Mouse (Mus musculus) bone marrow, adult 2 months (tissue): ENCODE data around the gene Apol10a. TPM values are rescaled to one million over a fixed set of nuclear protein-coding genes. Genes with fewer than 3 reads are reported as not detected.
"Not testable (repeated sequence)": the region's sequence is repeated elsewhere in the genome, so short reads cannot be mapped to it uniquely, and the experiment has no call there.

Source experiments
- H3K27ac ChIP-seq: fragments of 200-500 bp; 2 replicates; pipeline ENCODE4 v1.5.1; 2012; ENCODE audit warnings: low read depth, mild to moderate bottlenecking, control low read depth, inconsistent platforms, low read length; ENCODE audit not compliant: control insufficient read depth, poor library complexity, insufficient read depth
- H3K4me1 ChIP-seq: fragments of 200-500 bp; 2 replicates; pipeline ENCODE4 v1.6.1; 2011; ENCODE audit warnings: low read length; ENCODE audit not compliant: control insufficient read depth, insufficient read depth
- H3K4me3 ChIP-seq: fragments of 200-500 bp; replicated peaks from 2 replicates; pipeline ENCODE3; 2011; ENCODE audit warnings: mild to moderate bottlenecking, low read depth, low read length, control low read depth; ENCODE audit not compliant: control insufficient read depth
- CTCF ChIP-seq: fragments of 200-500 bp; IDR thresholded peaks from 2 replicates; pipeline ENCODE4 v1.5.1; 2011; ENCODE audit warnings: low read length, control low read depth; ENCODE audit not compliant: control insufficient read depth, insufficient read depth
- POLR2A ChIP-seq: fragments of 200-500 bp; IDR thresholded peaks from 2 replicates; pipeline ENCODE4 v1.6.1; 2011; ENCODE audit warnings: low read depth, mild to moderate bottlenecking, control low read depth, low read length, borderline replicate concordance; ENCODE audit not compliant: control insufficient read depth
- whole genome bisulfite sequencing: fragments of 180-500 bp; shearing (Covaris S2); methylation state at CpG from one replicate; pipeline ENCODE4 v1.1.7; 2018; 5-methylcytosine and 5-hydroxymethylcytosine counted together
- polyA plus RNA-seq: library from polyadenylated mRNA; stranded (reverse); fragments of >200 nt; gene quantifications from 2 replicates; pipeline ENCODE4 v1.2.4, GENCODE M21; 2011; ENCODE audit warnings: low replicate concordance; ENCODE audit not compliant: missing spikeins, insufficient read depth, insufficient read length

Gene Apol10a
- polyA plus RNA-seq, 1 experiment: 2.9 TPM

GRCm38 (mm10) chr15:77523186-77523843 is 46.5 kb downstream of the Apol10a start:
- H3K4me3 ChIP-seq, H3K4me1 ChIP-seq, H3K27ac ChIP-seq: not testable (repeated sequence)
- WGBS: 15% methylated on average over 6 of the region's 6 CpGs
- peak; percentile 35 for TF ChIP-seq CTCF

DNA sequence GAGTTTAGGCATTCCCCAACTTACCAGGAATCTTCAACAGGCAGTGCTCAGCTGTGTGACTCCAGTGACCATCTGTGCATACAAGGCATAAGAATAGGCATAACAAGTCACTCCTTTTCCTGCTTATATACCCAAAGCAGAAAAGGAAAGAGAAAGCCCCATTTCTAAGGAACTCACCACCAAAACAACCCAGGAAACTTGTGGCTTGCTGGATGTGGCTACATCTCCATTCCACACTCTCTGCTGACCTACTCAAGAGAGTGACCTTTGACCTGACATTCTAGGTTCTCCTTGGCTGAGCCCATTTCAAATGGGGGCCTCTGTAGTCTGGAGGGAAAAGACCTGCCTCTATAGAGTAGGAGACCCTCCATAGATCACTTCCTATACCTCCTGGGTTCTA is 56.4 kb downstream of the Apol10a start, which contains the start of gene Apol7c:
Apol7c (minus strand) TSS at position 101 of the 400 bp plus-strand sequence.
- Histone ChIP-seq H3K27ac (no peak within 1 kb of the TSS), H3K4me3 (no peak within 1 kb of the TSS), H3K4me1 (no peaks in the 10 kb centered on the region)
- TF ChIP-seq CTCF (no peak), POLR2A (no peak)

GRCm38 (mm10) chr15:77539221-77539620 is 62.4 kb downstream of the Apol10a start:
- not testable (repeated sequence) for H3K4me3 ChIP-seq, H3K27ac ChIP-seq, H3K4me1 ChIP-seq
- 29% methylated on average over 1 of the region's 1 CpGs for WGBS

Other genes with a start within 250 kb of the Apol10a start
- gene Rbfox2, start 170.0 kb upstream of the Apol10a start, polyA plus RNA-seq: 2.6 and 6.1 TPM in 2 replicates
- not detected in 2 replicates for gene Apol7a, start 77.9 kb upstream of the Apol10a start, polyA plus RNA-seq
- 0.72 TPM in 1 of 2 replicates, not detected in the other for gene Apol9a, start 65.9 kb upstream of the Apol10a start, polyA plus RNA-seq
- gene Apol7b, start 29.6 kb upstream of the Apol10a start, polyA plus RNA-seq: not detected in 2 replicates
- 4.4 and 4.6 TPM in 2 replicates for gene Apol11a, start 31.2 kb downstream of the Apol10a start, polyA plus RNA-seq
- gene Apol7c, start 56.3 kb downstream of the Apol10a start, polyA plus RNA-seq: not detected in 2 replicates
- not detected in 2 replicates for gene 1700025B11Rik, start 84.8 kb downstream of the Apol10a start, polyA plus RNA-seq
- not detected in 2 replicates for gene Apol10b, start 119.1 kb downstream of the Apol10a start, polyA plus RNA-seq
- not detected in 2 replicates for gene Gm36245, start 122.2 kb downstream of the Apol10a start, polyA plus RNA-seq
- 47.2 and 78.2 TPM in 2 replicates for gene Apol11b, start 166.2 kb downstream of the Apol10a start, polyA plus RNA-seq
- gene Apol7e, start 221.8 kb downstream of the Apol10a start, polyA plus RNA-seq: 0.88 and 4.3 TPM in 2 replicates